Mouse (Mus musculus): ENCODE measurements at regions not wholly inside any gene's neighbourhood (a gene's known extent, or its start where the extent isn't known, plus 50 kb on each side); places are given as distances from the start of the nearest gene placed in this dataset.

DNA sequence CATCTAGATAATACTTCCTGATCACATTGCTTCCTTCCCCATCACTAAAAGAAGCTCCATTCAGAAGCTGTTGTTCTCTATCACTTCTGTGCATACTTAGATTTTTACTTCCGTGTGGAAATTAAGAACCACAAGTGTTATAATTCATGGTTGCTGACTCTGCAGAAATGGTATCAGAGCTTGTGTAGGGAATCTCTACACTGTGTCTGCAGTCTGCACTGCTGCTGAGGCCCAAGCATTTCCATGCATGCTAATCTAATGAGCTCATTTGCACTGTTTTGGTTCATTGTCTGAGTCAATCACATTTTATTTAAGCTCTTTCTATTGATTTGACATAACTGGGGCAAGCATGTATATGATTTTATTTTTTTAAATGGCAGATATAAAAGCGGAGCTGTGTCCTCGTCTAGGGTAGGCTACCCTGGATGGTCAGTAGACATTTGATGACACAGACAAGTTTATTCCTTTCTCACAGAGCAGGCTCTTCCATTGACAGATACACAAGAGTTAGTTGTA, 435.0 kb downstream of the Olfm4 start:
- no peak overlapping the region for H3K27ac ChIP-seq (replicated peaks; ENCODE audit: low read depth, low read length)
- H3K9me3 ChIP-seq (replicated peaks; ENCODE audit: control insufficient read depth, low read length): no peaks in the 10 kb centered on the region
- H3K4me1 ChIP-seq (ENCODE audit: control insufficient read depth, insufficient read depth, low read length): no peaks in the 10 kb centered on the region
- ATAC-seq (replicated peaks; ENCODE audit: insufficient number of reproducible peaks, low FRiP score, low TSS enrichment, low read depth) (no peak), DNase-seq (ENCODE audit: low spot score) (no peak)
- H3K4me3 ChIP-seq (ENCODE audit: low read depth, low read length): no peak overlapping the region
- H3K4me2 ChIP-seq (ENCODE audit: low read depth, low read length): no peak overlapping the region
- no peaks in the 10 kb centered on the region for H3K36me3 ChIP-seq (replicated peaks; ENCODE audit: control insufficient read depth, insufficient read depth, low read depth, low read length)
- H3K27me3 ChIP-seq (ENCODE audit: control insufficient read depth, insufficient read depth, low read length): no peaks in the 10 kb centered on the region
- no peak overlapping the region for H3K9ac ChIP-seq (replicated peaks; ENCODE audit: low read length)
- WGBS: 87% methylated on average over 3 of the region's 3 CpGs

DNA sequence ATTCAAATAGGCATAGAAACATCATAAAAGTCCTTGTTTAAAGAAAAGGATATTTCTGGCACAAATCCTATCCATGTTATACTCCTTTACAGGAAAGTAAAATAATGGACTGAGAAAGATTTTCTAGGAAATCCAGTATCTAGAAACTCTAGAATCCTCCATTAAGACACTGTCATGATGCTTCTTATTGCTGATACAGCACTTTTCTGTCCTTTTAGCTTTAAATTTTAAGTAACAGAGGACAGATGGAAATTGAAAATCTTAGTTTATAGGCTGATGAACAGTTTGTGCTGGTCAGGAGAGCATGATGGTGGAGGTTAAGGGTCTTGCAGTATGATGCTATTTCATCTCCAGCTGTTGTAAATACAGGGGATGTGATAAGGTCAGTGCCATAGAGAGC, 459.9 kb downstream of the Olfm4 start:
- no peak for ATAC-seq (replicated peaks; ENCODE audit: insufficient number of reproducible peaks, low FRiP score, low TSS enrichment, low read depth)
- H3K9ac ChIP-seq (replicated peaks; ENCODE audit: low read length): no peak overlapping the region
- DNase-seq (ENCODE audit: low spot score): no peak
- H3K4me2 ChIP-seq (ENCODE audit: low read depth, low read length): no peak overlapping the region
- H3K4me1 ChIP-seq (ENCODE audit: control insufficient read depth, insufficient read depth, low read length): no peaks in the 10 kb centered on the region
- no peak overlapping the region for H3K4me3 ChIP-seq (ENCODE audit: low read depth, low read length)
- H3K9me3 ChIP-seq (replicated peaks; ENCODE audit: control insufficient read depth, low read length): no peaks in the 10 kb centered on the region
- no peak overlapping the region for H3K27ac ChIP-seq (replicated peaks; ENCODE audit: low read depth, low read length)
- no peaks in the 10 kb centered on the region for H3K36me3 ChIP-seq (replicated peaks; ENCODE audit: control insufficient read depth, insufficient read depth, low read depth, low read length)
- H3K27me3 ChIP-seq (ENCODE audit: control insufficient read depth, insufficient read depth, low read length): no peaks in the 10 kb centered on the region

DNA sequence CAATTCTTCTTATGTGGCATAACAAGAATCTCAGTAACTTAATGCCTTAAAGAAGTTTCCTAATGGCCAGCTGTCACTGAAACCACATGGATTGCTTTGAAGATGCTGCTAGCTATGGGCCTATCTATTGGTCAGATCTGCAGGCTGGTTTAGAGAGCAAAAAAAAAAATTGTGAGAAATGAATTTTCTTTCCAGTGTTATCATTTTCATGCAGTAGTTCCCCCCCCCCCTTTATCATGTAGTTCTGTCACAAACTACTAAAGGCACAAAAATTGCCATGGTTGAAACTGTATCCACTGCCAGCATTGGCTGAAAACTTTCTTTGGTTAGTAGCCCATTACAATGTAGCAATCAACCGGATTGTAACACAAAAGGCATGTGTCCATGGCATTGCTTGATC, 487.6 kb downstream of the Olfm4 start:
- ATAC-seq (replicated peaks; ENCODE audit: insufficient number of reproducible peaks, low FRiP score, low TSS enrichment, low read depth) (no peak), DNase-seq (ENCODE audit: low spot score) (no peak)
- Histone ChIP-seq H3K27me3 (ENCODE audit: control insufficient read depth, insufficient read depth, low read length) (no peaks in the 10 kb centered on the region), H3K27ac (replicated peaks; ENCODE audit: low read depth, low read length) (no peak overlapping the region), H3K4me2 (ENCODE audit: low read depth, low read length) (no peak overlapping the region), H3K4me1 (ENCODE audit: control insufficient read depth, insufficient read depth, low read length) (no peaks in the 10 kb centered on the region), H3K9ac (replicated peaks; ENCODE audit: low read length) (no peak overlapping the region), H3K9me3 (replicated peaks; ENCODE audit: control insufficient read depth, low read length) (no peaks in the 10 kb centered on the region), H3K36me3 (replicated peaks; ENCODE audit: control insufficient read depth, insufficient read depth, low read depth, low read length) (no peaks in the 10 kb centered on the region), H3K4me3 (ENCODE audit: low read depth, low read length) (no peak overlapping the region)
- WGBS: 55% methylated on average over 1 of the region's 1 CpGs

DNA sequence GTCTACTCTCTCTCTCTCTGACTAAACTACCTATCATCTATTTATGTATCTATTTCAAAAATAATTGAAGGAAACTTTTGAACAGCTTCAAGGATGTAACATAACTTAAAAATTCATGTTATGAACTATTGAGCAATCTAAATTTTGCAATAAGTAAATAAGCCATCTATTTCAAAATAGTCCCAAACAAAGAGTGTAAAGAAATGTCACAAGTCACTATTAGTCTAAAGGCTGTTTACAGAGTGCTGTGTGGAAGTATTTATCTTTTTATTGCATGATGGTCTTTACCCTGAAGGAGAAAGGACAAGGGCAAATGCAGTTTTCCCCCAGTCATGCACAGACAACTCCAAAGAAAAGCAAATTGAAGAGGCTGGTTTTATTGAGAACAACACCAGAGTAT, 496.0 kb downstream of the Olfm4 start:
- Histone ChIP-seq H3K9ac (replicated peaks; ENCODE audit: low read length) (no peak overlapping the region), H3K4me2 (ENCODE audit: low read depth, low read length) (no peak overlapping the region), H3K27me3 (ENCODE audit: control insufficient read depth, insufficient read depth, low read length) (no peaks in the 10 kb centered on the region), H3K36me3 (replicated peaks; ENCODE audit: control insufficient read depth, insufficient read depth, low read depth, low read length) (no peaks in the 10 kb centered on the region), H3K9me3 (replicated peaks; ENCODE audit: control insufficient read depth, low read length) (no peaks in the 10 kb centered on the region), H3K4me1 (ENCODE audit: control insufficient read depth, insufficient read depth, low read length) (no peaks in the 10 kb centered on the region), H3K27ac (replicated peaks; ENCODE audit: low read depth, low read length) (no peak overlapping the region), H3K4me3 (ENCODE audit: low read depth, low read length) (no peak overlapping the region)
- ATAC-seq (replicated peaks; ENCODE audit: insufficient number of reproducible peaks, low FRiP score, low TSS enrichment, low read depth) (no peak), DNase-seq (ENCODE audit: low spot score) (no peak)

DNA sequence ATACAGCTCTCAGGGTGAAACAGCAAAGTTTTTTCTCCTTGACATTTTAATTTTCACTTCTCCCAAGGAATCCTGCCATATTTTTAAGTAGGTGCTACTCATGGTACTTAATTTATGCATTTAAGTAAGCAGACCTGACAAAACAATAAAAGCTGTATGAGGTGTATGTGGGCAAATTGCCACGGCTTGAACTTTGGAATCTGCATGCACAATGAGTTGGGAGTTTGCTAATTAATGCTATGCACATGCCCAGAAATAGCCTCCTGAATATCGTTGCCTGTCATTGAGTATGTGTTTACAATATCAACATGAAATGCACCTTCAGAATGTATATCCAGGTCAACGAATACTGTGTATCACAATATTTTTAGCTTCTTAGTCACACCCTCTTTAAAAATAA, 498.9 kb downstream of the Olfm4 start:
- WGBS: 87% methylated on average over 3 of the region's 3 CpGs
- no peaks in the 10 kb centered on the region for H3K36me3 ChIP-seq (replicated peaks; ENCODE audit: control insufficient read depth, insufficient read depth, low read depth, low read length)

DNA sequence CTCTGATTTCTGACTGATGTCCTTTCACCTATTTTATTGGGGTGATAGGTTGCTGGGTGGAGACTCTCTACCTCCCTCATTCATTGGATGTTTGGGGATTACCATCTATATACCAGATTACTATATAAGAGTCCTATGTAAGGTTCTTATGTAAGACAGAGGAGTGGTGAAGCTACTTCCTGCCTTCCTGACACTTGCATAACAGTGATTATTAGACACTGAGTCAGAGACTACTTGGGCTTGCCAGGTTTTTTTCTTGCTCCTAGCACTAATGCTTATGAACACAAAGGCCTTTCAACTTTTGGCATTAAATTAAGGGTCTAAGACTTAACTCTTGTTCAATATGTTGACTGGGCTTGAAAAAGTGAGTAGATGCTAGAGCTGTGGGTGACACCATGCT, 500.4 kb downstream of the Olfm4 start:
- no peaks in the 10 kb centered on the region for H3K36me3 ChIP-seq (replicated peaks; ENCODE audit: control insufficient read depth, insufficient read depth, low read depth, low read length)
- H3K4me2 ChIP-seq (ENCODE audit: low read depth, low read length): no peak overlapping the region
- ATAC-seq (replicated peaks; ENCODE audit: insufficient number of reproducible peaks, low FRiP score, low TSS enrichment, low read depth) (no peak), DNase-seq (ENCODE audit: low spot score) (no peak)
- no peak overlapping the region for H3K27ac ChIP-seq (replicated peaks; ENCODE audit: low read depth, low read length)
- no peaks in the 10 kb centered on the region for H3K9me3 ChIP-seq (replicated peaks; ENCODE audit: control insufficient read depth, low read length)
- H3K4me1 ChIP-seq (ENCODE audit: control insufficient read depth, insufficient read depth, low read length): no peaks in the 10 kb centered on the region
- no peak overlapping the region for H3K9ac ChIP-seq (replicated peaks; ENCODE audit: low read length)
- no peaks in the 10 kb centered on the region for H3K27me3 ChIP-seq (ENCODE audit: control insufficient read depth, insufficient read depth, low read length)
- no peak overlapping the region for H3K4me3 ChIP-seq (ENCODE audit: low read depth, low read length)

More for the DNA sequence above, 498.9 kb downstream of the Olfm4 start:
- Histone ChIP-seq H3K4me1 (ENCODE audit: control insufficient read depth, insufficient read depth, low read length) (no peaks in the 10 kb centered on the region), H3K4me3 (ENCODE audit: low read depth, low read length) (no peak overlapping the region), H3K4me2 (ENCODE audit: low read depth, low read length) (no peak overlapping the region), H3K9ac (replicated peaks; ENCODE audit: low read length) (no peak overlapping the region), H3K9me3 (replicated peaks; ENCODE audit: control insufficient read depth, low read length) (no peaks in the 10 kb centered on the region), H3K27me3 (ENCODE audit: control insufficient read depth, insufficient read depth, low read length) (no peaks in the 10 kb centered on the region), H3K27ac (replicated peaks; ENCODE audit: low read depth, low read length) (no peak overlapping the region)
- ATAC-seq (replicated peaks; ENCODE audit: insufficient number of reproducible peaks, low FRiP score, low TSS enrichment, low read depth) (no peak), DNase-seq (ENCODE audit: low spot score) (no peak)

DNA sequence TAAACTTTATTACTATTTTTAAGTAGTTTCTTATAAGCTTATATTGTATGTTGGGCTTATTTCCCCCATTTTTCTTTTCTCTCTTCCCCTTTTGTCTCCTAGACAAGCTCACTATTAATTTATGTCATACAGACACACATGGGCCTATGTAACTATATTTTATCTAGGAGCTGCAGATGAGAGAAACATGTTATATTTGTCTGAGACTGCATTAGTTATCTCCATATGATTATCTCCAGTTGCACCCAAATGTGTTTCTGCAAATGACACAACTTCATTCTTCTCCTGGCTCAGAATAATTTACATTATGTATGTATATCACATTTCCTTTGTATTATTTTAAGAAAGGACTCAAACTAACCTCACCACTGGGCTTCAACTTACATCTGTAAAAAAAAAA, 501.3 kb downstream of the Olfm4 start:
- Histone ChIP-seq H3K27me3 (ENCODE audit: control insufficient read depth, insufficient read depth, low read length) (no peaks in the 10 kb centered on the region), H3K36me3 (replicated peaks; ENCODE audit: control insufficient read depth, insufficient read depth, low read depth, low read length) (no peaks in the 10 kb centered on the region), H3K9me3 (replicated peaks; ENCODE audit: control insufficient read depth, low read length) (no peaks in the 10 kb centered on the region), H3K4me2 (ENCODE audit: low read depth, low read length) (no peak overlapping the region), H3K4me1 (ENCODE audit: control insufficient read depth, insufficient read depth, low read length) (no peaks in the 10 kb centered on the region), H3K9ac (replicated peaks; ENCODE audit: low read length) (no peak overlapping the region), H3K4me3 (ENCODE audit: low read depth, low read length) (no peak overlapping the region), H3K27ac (replicated peaks; ENCODE audit: low read depth, low read length) (no peak overlapping the region)
- DNase-seq (ENCODE audit: low spot score) (no peak), ATAC-seq (replicated peaks; ENCODE audit: insufficient number of reproducible peaks, low FRiP score, low TSS enrichment, low read depth) (no peak)

DNA sequence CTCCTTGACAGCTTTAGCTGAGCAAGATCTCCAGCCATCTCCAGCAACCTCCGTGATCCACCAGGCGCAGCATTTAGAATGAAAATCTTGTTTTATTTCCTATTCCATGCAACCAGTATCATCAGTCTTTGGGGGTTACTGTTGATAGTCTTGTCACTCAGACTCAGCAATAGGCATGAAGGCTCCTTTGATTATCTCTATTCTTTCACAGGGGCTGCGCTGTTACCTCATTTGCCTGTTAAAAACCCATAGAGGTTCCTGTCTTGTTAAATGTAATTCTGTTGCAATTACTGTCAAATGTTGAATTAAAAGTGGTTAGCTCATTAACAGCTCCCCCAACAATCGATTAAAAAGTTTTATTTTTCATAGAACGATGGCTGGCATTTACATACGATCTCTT, 502.7 kb downstream of the Olfm4 start:
- Histone ChIP-seq H3K4me1 (ENCODE audit: control insufficient read depth, insufficient read depth, low read length) (no peaks in the 10 kb centered on the region), H3K9me3 (replicated peaks; ENCODE audit: control insufficient read depth, low read length) (no peaks in the 10 kb centered on the region), H3K27ac (replicated peaks; ENCODE audit: low read depth, low read length) (no peak overlapping the region), H3K27me3 (ENCODE audit: control insufficient read depth, insufficient read depth, low read length) (no peaks in the 10 kb centered on the region), H3K4me2 (ENCODE audit: low read depth, low read length) (no peak overlapping the region), H3K9ac (replicated peaks; ENCODE audit: low read length) (no peak overlapping the region), H3K36me3 (replicated peaks; ENCODE audit: control insufficient read depth, insufficient read depth, low read depth, low read length) (no peaks in the 10 kb centered on the region), H3K4me3 (ENCODE audit: low read depth, low read length) (no peak overlapping the region)
- 86% methylated on average over 6 of the region's 6 CpGs for WGBS
- no peak for ATAC-seq (replicated peaks; ENCODE audit: insufficient number of reproducible peaks, low FRiP score, low TSS enrichment, low read depth)
- DNase-seq (ENCODE audit: low spot score): no peak

All from embryonic facial prominence, embryonic 11.5 days (tissue).